ENCODE assay signal across 31 mouse cellular contexts in the genomic region with DNA sequence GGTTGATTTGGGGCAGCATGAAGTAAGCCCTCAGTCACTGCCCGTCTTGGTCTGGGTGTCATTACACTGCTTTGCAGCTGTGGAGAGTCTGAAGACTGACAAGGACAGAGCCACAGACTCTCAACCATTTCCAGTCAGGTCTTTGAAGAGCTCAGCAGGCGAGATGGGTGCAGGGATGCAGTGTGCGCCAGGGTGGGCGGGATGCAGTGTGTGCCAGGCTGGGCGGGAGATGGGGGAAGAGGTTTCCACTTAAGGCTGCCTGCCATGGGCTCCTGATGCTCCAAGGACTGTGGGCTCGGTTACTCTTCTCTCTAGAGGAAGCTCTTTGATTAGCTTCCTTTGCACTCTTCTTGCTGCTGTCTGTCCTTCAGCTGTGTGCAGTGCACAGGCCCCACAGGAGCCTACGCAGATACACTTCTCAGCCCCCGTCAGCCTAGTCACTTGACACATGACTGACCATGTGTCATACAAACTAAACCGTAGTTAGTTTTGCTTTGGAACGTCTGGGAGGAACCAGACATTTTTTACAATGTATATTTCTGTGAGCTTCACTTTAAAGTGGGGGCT. TPM values are rescaled to one million over a fixed set of nuclear protein-coding genes. Genes with fewer than 3 reads are reported as not detected.
DNase-seq lines count a peak whose midpoint lies in the region; ATAC-seq and TF ChIP-seq lines count a peak whose summit lies in the region.
"Had no signal": no experiment of that assay in that cellular context is flagged by ENCODE, and none has a peak within 500 bp of the region (broad histone marks: within the 10 kb centered on the region; RNA-seq: fewer than 3 reads in every experiment).

No protein-coding gene starts in this region.

- DNase-seq in frontal cortex, adult 2 months (ENCODE audit: extremely low spot score in 1 of 2, low spot score in 1 of 2): no peak
- peak; percentile 38 for DNase-seq in right cerebral cortex, adult 18-20 months
- DNase-seq in right cerebral cortex, postnatal 4 days: no peak
- DNase-seq in NIH3T3 (ENCODE audit: low read depth): peak; percentile 42
- peak; percentile 20 for DNase-seq in brain, embryonic 14.5 days (ENCODE audit: low read depth)
- no peak for DNase-seq in gastrocnemius, postnatal 10 days
- DNase-seq in kidney, postnatal 25 days: no peak
- DNase-seq: adrenal gland, adult 2 months; adrenal gland, postnatal 10 days; adrenal gland, postnatal 25 days; B cell, adult 2 months; cerebellum, adult 11 months; cerebellum, adult 18-20 months; cerebellum, adult 8-10 months; cerebellum, adult 9-11 months; cerebellum, postnatal 14 days; cerebellum, postnatal 36 days; embryo, embryonic 11 days had no signal

- TF ChIP-seq POLR2A in brain, embryonic 14.5 days (IDR thresholded peaks at IDR 0.05; ENCODE audit: borderline replicate concordance, extremely low read depth, insufficient read depth, insufficient read length, poor library complexity, severe bottlenecking): no peak

- ATAC-seq in frontal cortex, adult (ENCODE audit: low TSS enrichment): peak; percentile 73
- ATAC-seq: CD4-positive, CD25-positive, alpha-beta regulatory T cell, adult 4 months; forebrain, embryonic 14.5 days; forebrain, embryonic 16.5 days had no signal

- TF ChIP-seq CTCF in brain, embryonic 14.5 days (IDR thresholded peaks at IDR 0.05; ENCODE audit: borderline replicate concordance, extremely low read depth, insufficient read depth, insufficient read length): no peak

RNA-seq across cellular contexts. Expression of a gene that starts 52.4 kb away (rescaled TPM):
- polyA plus RNA-seq in frontal cortex, adult 2 months (2012; rRNA removed): 3.1 and 3.7 TPM in 2 replicates
- polyA plus RNA-seq in brain, embryonic 14.5 days (2012; rRNA removed): not detected in 2 replicates
- not detected for total RNA-seq in gastrocnemius, postnatal 10 days (2021)
- total RNA-seq: adrenal gland, adult 2 months; adrenal gland, postnatal 10 days; adrenal gland, postnatal 25 days; adrenal gland, postnatal 4 days; CH12.LX; common myeloid progenitor, adult 5-6 weeks had no signal
- polyA plus RNA-seq: adrenal gland, adult 2 months; CD4-positive, CD25-positive, alpha-beta regulatory T cell, adult 4 months; embryonic facial prominence, embryonic 12.5 days; embryonic facial prominence, embryonic 14.5 days; erythroblast, embryonic 14.5 days; forebrain, embryonic 10.5 days; forebrain, embryonic 12.5 days; forebrain, embryonic 14.5 days; forebrain, embryonic 16.5 days; G1E had no signal

Comparison
In these comparisons a context has a peak if more than half of its experiments do, and no peak if none do; other contexts are left out.
1. DNase-seq: peak in right cerebral cortex, adult 18-20 months (single experiment), NIH3T3 (single experiment) and brain, embryonic 14.5 days (single experiment); none in frontal cortex, adult 2 months (0 of 2), right cerebral cortex, postnatal 4 days (single experiment), gastrocnemius, postnatal 10 days (single experiment) and kidney, postnatal 25 days (0 of 2).